9 mouse cellular contexts compared by ENCODE assay signal in the genomic region with DNA sequence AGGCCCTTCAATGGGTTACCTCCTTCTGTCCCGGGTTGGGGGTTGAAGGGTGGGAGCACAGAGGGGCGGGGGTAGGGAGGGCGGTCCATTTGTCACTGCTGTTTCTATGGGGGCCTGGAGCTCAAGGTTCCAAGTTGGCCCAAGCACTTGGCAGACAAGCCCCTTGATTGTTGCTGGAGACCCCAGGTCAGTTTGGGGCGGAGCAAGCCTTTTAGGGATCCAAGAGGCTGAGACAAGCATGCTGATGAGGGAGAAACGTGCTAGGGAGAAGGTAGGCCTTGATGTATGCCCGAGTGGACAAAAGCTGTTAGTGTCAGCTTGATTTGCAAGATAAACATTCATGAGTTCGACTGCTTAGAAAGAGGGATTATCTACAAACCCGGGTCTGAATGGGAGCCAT. TPM values are rescaled to one million over a fixed set of nuclear protein-coding genes. Genes with fewer than 3 reads are reported as not detected.
DNase-seq lines count a peak whose midpoint lies in the region; ATAC-seq and TF ChIP-seq lines count a peak whose summit lies in the region.
"Had no signal": no experiment of that assay in that cellular context is flagged by ENCODE, and none has a peak within 500 bp of the region (broad histone marks: within the 10 kb centered on the region; RNA-seq: fewer than 3 reads in every experiment).

No protein-coding gene starts in this region.

- WGBS in liver, embryonic 14.5 days (ENCODE audit: insufficient replicate concordance): 34% methylated on average over 8 of the region's 8 CpGs

- no peaks in the 10 kb centered on the region for H3K27me3 ChIP-seq in liver, embryonic 14.5 days (ENCODE audit: control insufficient read depth, insufficient read depth, low read length)

- no peak overlapping the region for H3K27ac ChIP-seq in gastrocnemius, adult 2 months
- H3K27ac ChIP-seq in liver, embryonic 14.5 days: no peak overlapping the region

- intact Hi-C loops in gastrocnemius, adult 2 months (cut with DNase I): no loop called here
- intact Hi-C loops in gastrocnemius, postnatal 14 days (cut with DNase I; ENCODE audit: low total_unique reads): no loop called here

- H3K9ac ChIP-seq in liver, embryonic 14.5 days (replicated peaks): no peak overlapping the region

- H3K4me3 ChIP-seq in gastrocnemius, adult 2 months: peak overlapping the region; percentile 78
- no peak overlapping the region for H3K4me3 ChIP-seq in liver, embryonic 14.5 days (ENCODE audit: insufficient read depth in 1 of 2, low read depth in 2 of 2, low read length in 2 of 2)

- no peaks in the 10 kb centered on the region for H3K9me3 ChIP-seq in liver, embryonic 14.5 days (ENCODE audit: control insufficient read depth, low read length)

- no peak for DNase-seq in gastrocnemius, adult 2 months
- DNase-seq in gastrocnemius, postnatal 14 days: no peak
- DNase-seq in thymus, postnatal 14 days: peak; percentile 6
- no peak for DNase-seq in thymus, postnatal 0 days (ENCODE audit: low spot score)
- no peak for DNase-seq in liver, embryonic 14.5 days (ENCODE audit: low read depth in 3 of 3, low spot score in 3 of 3)
- DNase-seq in frontal cortex, adult 2 months (ENCODE audit: extremely low spot score in 1 of 2, low spot score in 1 of 2): no peak
- DNase-seq in testis, postnatal 14 days (ENCODE audit: low spot score): no peak

- H3K4me2 ChIP-seq in liver, embryonic 14.5 days (ENCODE audit: low read depth): peak overlapping the region; percentile 42; the same call in 1 of the 2 replicates

- ATAC-seq in liver, embryonic 14.5 days (ENCODE audit: insufficient read depth): no peak
- ATAC-seq in frontal cortex, adult (ENCODE audit: low TSS enrichment): no peak

- no peak for TF ChIP-seq CTCF in gastrocnemius, adult 2 months (IDR thresholded peaks at IDR 0.05)
- TF ChIP-seq CTCF in liver, embryonic 14.5 days (IDR thresholded peaks at IDR 0.05; ENCODE audit: low read depth): no peak

- H3K4me1 ChIP-seq in liver, embryonic 14.5 days (replicated peaks; ENCODE audit: control insufficient read depth in 2 of 2, insufficient read depth in 2 of 2, low read length in 1 of 2): peaks cover 0 to 2% of the 10 kb centered on the region in 2 experiments; a peak in 2 of 4 replicates

- no peaks in the 10 kb centered on the region for H3K36me3 ChIP-seq in liver, embryonic 14.5 days (replicated peaks; ENCODE audit: control insufficient read depth, insufficient read depth, low read depth)

- no peak for TF ChIP-seq EP300 in liver, embryonic 14.5 days (IDR thresholded peaks at IDR 0.05; ENCODE audit: low read depth)

RNA-seq across cellular contexts. Expression of a gene that starts 40.9 kb away (rescaled TPM):
- not detected for total RNA-seq in gastrocnemius, adult 2 months (2021)
- total RNA-seq in gastrocnemius, postnatal 14 days (2021): not detected
- not detected in 2 replicates for polyA plus RNA-seq in thymus, postnatal 0 days (2015; fragmentation: Nextera tagmentation; extraction: Ambion mirVana)
- not detected in 2 replicates for polyA plus RNA-seq in liver, embryonic 14.5 days (2012; rRNA removed)
- not detected in 2 replicates for polyA plus RNA-seq in liver, embryonic 14.5 days (2014; fragmentation: Nextera tagmentation; extraction: Ambion mirVana)
- not detected in 2 replicates for polyA plus RNA-seq in frontal cortex, adult 2 months (2012; rRNA removed)
- polyA plus RNA-seq: C2C12 had no signal
